10 mouse cellular contexts compared by ENCODE assay signal in genomic region chr3:28111516-28111915, GRCm38 (mm10).
DNase-seq lines count a peak whose midpoint lies in the region; ATAC-seq and TF ChIP-seq lines count a peak whose summit lies in the region.
"Had no signal": no experiment of that assay in that cellular context is flagged by ENCODE, and none has a peak within 500 bp of the region (broad histone marks: within the 10 kb centered on the region; RNA-seq: fewer than 3 reads in every experiment).

No protein-coding gene starts in this region.

- H3K4me2 ChIP-seq in liver, postnatal 0 days (ENCODE audit: low read depth, low read length), result no peak overlapping the region
- no peak overlapping the region for H3K4me2 ChIP-seq in liver, embryonic 12.5 days
- 0 out of 2 replicates have a peak overlapping the region, but pooled peaks have one; percentile 25 for H3K4me2 ChIP-seq in heart, embryonic 16.5 days (ENCODE audit: low read depth, low read length)
- no peak overlapping the region for H3K4me2 ChIP-seq in intestine, embryonic 16.5 days (ENCODE audit: low read depth, low read length)

- intact Hi-C loops in left cerebral cortex, postnatal 36 days (cut with DNase I), result no loop called here

- no peak overlapping the region for H3K4me3 ChIP-seq in liver, postnatal 0 days (ENCODE audit: low read depth, low read length)
- H3K4me3 ChIP-seq in liver, embryonic 12.5 days, result no peak overlapping the region
- H3K4me3 ChIP-seq in heart, embryonic 16.5 days (ENCODE audit: low read length), result no peak overlapping the region
- H3K4me3 ChIP-seq in hindbrain, embryonic 10.5 days, result no peak overlapping the region
- H3K4me3 ChIP-seq in intestine, embryonic 16.5 days (ENCODE audit: low read length), result no peak overlapping the region

- H3K27me3 ChIP-seq in liver, postnatal 0 days (ENCODE audit: insufficient read depth, low read length), result no peaks in the 10 kb centered on the region
- H3K27me3 ChIP-seq in liver, embryonic 12.5 days (replicated peaks), result no peaks in the 10 kb centered on the region
- H3K27me3 ChIP-seq in heart, embryonic 16.5 days (ENCODE audit: control insufficient read depth, insufficient read depth, low read length), result no peaks in the 10 kb centered on the region
- H3K27me3 ChIP-seq in hindbrain, embryonic 10.5 days (ENCODE audit: insufficient read depth, poor library complexity, severe bottlenecking), result no peaks in the 10 kb centered on the region
- no peaks in the 10 kb centered on the region for H3K27me3 ChIP-seq in intestine, embryonic 16.5 days (replicated peaks; ENCODE audit: control insufficient read depth, insufficient read depth, low read length)

- peaks cover 19% of the 10 kb centered on the region for H3K36me3 ChIP-seq in liver, postnatal 0 days (replicated peaks; ENCODE audit: insufficient read depth, low read length)
- H3K36me3 ChIP-seq in liver, embryonic 12.5 days, result no peaks in the 10 kb centered on the region
- no peaks in the 10 kb centered on the region; the same call in 1 of the 2 replicates for H3K36me3 ChIP-seq in heart, embryonic 16.5 days (ENCODE audit: control insufficient read depth, insufficient read depth)
- H3K36me3 ChIP-seq in hindbrain, embryonic 10.5 days, result no peaks in the 10 kb centered on the region
- peaks cover 5% of the 10 kb centered on the region; the same call in 1 of the 2 replicates for H3K36me3 ChIP-seq in intestine, embryonic 16.5 days (ENCODE audit: control insufficient read depth, insufficient read depth, low read length)

- H3K27ac ChIP-seq in liver, postnatal 0 days (ENCODE audit: low read depth), result no peak overlapping the region
- no peak overlapping the region for H3K27ac ChIP-seq in liver, embryonic 12.5 days
- 0 out of 2 replicates have a peak overlapping the region, but pooled peaks have one; percentile 50 for H3K27ac ChIP-seq in heart, embryonic 16.5 days (ENCODE audit: low read length)
- H3K27ac ChIP-seq in hindbrain, embryonic 10.5 days, result no peak overlapping the region
- no peak overlapping the region for H3K27ac ChIP-seq in intestine, embryonic 16.5 days (ENCODE audit: low read length)

- no peak for TF ChIP-seq CTCF in liver, postnatal 0 days (IDR thresholded peaks at IDR 0.05; ENCODE audit: low read depth)

- no peaks in the 10 kb centered on the region for H3K9me3 ChIP-seq in liver, postnatal 0 days (ENCODE audit: low read length)
- H3K9me3 ChIP-seq in liver, embryonic 12.5 days (replicated peaks), result no peaks in the 10 kb centered on the region
- 0 out of 2 replicates have a peak, but pooled peaks cover 3% of the 10 kb centered on the region for H3K9me3 ChIP-seq in heart, embryonic 16.5 days (replicated peaks; ENCODE audit: control insufficient read depth, low read length)
- H3K9me3 ChIP-seq in hindbrain, embryonic 10.5 days, result no peaks in the 10 kb centered on the region
- H3K9me3 ChIP-seq in intestine, embryonic 16.5 days (ENCODE audit: control insufficient read depth, low read length), result no peaks in the 10 kb centered on the region

- no peaks in the 10 kb centered on the region for H3K4me1 ChIP-seq in liver, postnatal 0 days (ENCODE audit: insufficient read depth)
- H3K4me1 ChIP-seq in liver, embryonic 12.5 days, result no peaks in the 10 kb centered on the region
- H3K4me1 ChIP-seq in heart, embryonic 16.5 days (ENCODE audit: control insufficient read depth, insufficient read depth, low read length), result peaks cover 14% of the 10 kb centered on the region
- H3K4me1 ChIP-seq in hindbrain, embryonic 10.5 days (replicated peaks), result no peaks in the 10 kb centered on the region
- peaks cover 3% of the 10 kb centered on the region; the same call in 1 of the 2 replicates for H3K4me1 ChIP-seq in intestine, embryonic 16.5 days (ENCODE audit: control insufficient read depth, insufficient read depth, low read length)

- peak; percentile 45; the same call in 1 of the 2 replicates for ATAC-seq in liver, postnatal 0 days
- ATAC-seq in liver, embryonic 12.5 days, result no peak
- peak; percentile 67 for ATAC-seq in heart, embryonic 16.5 days (replicated peaks; ENCODE audit: extremely low read depth, insufficient read depth, low FRiP score)
- no peak for ATAC-seq in intestine, embryonic 16.5 days

- 71% methylated on average over 5 of the region's 5 CpGs for WGBS in liver, postnatal 0 days (ENCODE audit: insufficient replicate concordance)
- WGBS in liver, embryonic 12.5 days (ENCODE audit: insufficient replicate concordance), result 62% methylated on average over 5 of the region's 5 CpGs
- WGBS in heart, embryonic 16.5 days, result 18% methylated on average over 5 of the region's 5 CpGs
- WGBS in hindbrain, embryonic 10.5 days, result 86% methylated on average over 5 of the region's 5 CpGs
- 51% methylated on average over 5 of the region's 5 CpGs for WGBS in intestine, embryonic 16.5 days

- DNase-seq in liver, postnatal 0 days, result peak; percentile 40
- peak; percentile 47 for DNase-seq in adrenal gland, adult 8-10 months
- DNase-seq in lung, postnatal 36 days, result peak; percentile 54
- DNase-seq in left cerebral cortex, postnatal 36 days (ENCODE audit: low spot score in 2 of 2), result no peak
- DNase-seq in hindbrain, embryonic 10.5 days (ENCODE audit: low spot score), result no peak
- DNase-seq: cerebellum, postnatal 10 days; left cerebral cortex, postnatal 4 days had no signal

- no peak for TF ChIP-seq EP300 in liver, postnatal 0 days (IDR thresholded peaks at IDR 0.05; ENCODE audit: low read depth)

- no peak overlapping the region for H3K9ac ChIP-seq in liver, postnatal 0 days (replicated peaks)
- no peak overlapping the region for H3K9ac ChIP-seq in liver, embryonic 12.5 days
- H3K9ac ChIP-seq in heart, embryonic 16.5 days (ENCODE audit: low read length), result no peak overlapping the region
- H3K9ac ChIP-seq in intestine, embryonic 16.5 days (ENCODE audit: low read depth, low read length), result no peak overlapping the region

Comparison
In these comparisons a context has a peak if more than half of its experiments do, and no peak if none do; other contexts are left out.
1. ATAC-seq: peak in liver, postnatal 0 days (single experiment) and heart, embryonic 16.5 days (single experiment); none in liver, embryonic 12.5 days (single experiment) and intestine, embryonic 16.5 days (single experiment).
2. DNase-seq: peak in liver, postnatal 0 days (single experiment), adrenal gland, adult 8-10 months (single experiment) and lung, postnatal 36 days (single experiment); none in left cerebral cortex, postnatal 36 days (0 of 2) and hindbrain, embryonic 10.5 days (single experiment).